Mouse (Mus musculus) spleen, embryonic (tissue): ENCODE results near the gene Ccdc114.

Experiments used
- CTCF ChIA-PET: fragments of 350-600 bp; sonication (Branson Sonifier 250); formaldehyde crosslinking; loops from one replicate; lab custom pipeline; 2022; lab: Charles Lee

The Ccdc114 gene

GRCm38 (mm10) chr7:45971831-45972723, 48.2 kb downstream of the Ccdc114 start:
- CTCF ChIA-PET, result no interaction called here

- CTCF ChIA-PET, result no interaction called here
These were observed 49.4 kb downstream of the Ccdc114 start for GRCm38 (mm10) chr7:45973271-45973687.

GRCm38 (mm10) chr7:45974103-45974502, 50.2 kb downstream of the Ccdc114 start:
- CTCF ChIA-PET, result no interaction called here

- CTCF ChIA-PET, result no interaction called here
These were observed 50.6 kb downstream of the Ccdc114 start for GRCm38 (mm10) chr7:45974512-45974911.

GRCm38 (mm10) chr7:45981612-45982011, 57.7 kb downstream of the Ccdc114 start:
- CTCF ChIA-PET, result no interaction called here

- CTCF ChIA-PET, result no interaction called here
These were observed 63.0 kb downstream of the Ccdc114 start for GRCm38 (mm10) chr7:45986893-45987292.

- CTCF ChIA-PET, result no interaction called here
These were observed 64.5 kb downstream of the Ccdc114 start for GRCm38 (mm10) chr7:45988344-45988743.

- CTCF ChIA-PET, result no interaction called here
These were observed 68.6 kb downstream of the Ccdc114 start for GRCm38 (mm10) chr7:45992470-45992869.
